Mouse (Mus musculus): ENCODE measurements around the gene Gm20379.
A peak's percentile ranks its signal among the peaks of the same experiment; 100 is the strongest.

Gm20379 gene

DNA sequence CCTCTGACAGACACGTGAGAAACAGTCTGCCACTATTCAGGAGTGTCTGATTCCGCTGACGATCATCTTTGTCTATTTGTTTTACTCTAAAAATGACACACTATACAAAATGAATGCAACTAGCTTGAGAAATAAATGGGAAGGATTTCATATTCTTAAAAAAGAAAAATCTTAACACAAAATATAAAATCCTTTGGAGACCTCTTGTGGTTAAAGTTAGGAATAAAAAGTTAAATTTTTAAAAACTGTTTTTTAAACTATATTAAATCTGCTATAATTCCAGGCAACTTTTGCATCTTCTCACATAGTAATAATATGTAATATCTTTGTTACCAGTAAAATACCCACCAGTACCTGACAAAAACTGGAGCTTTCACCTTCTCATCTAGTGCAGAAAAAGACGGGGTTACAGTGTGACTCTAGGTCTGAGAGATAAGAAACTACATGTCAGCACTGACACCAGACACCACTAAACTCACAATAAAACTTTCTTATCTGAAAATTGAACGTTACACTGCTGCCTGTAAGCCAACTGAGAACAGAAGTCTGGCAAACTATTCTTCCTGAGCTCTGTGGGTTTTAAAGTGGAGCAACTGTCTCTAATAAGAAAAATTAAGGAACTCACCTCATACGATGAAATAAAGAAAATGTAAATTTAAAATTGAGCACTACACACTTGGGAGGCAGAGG is 32.1 kb downstream of the Gm20379 start:
- DNase-seq = no peak

GRCm38 (mm10) chr13:92339787-92340186 is 34.0 kb downstream of the Gm20379 start:
- no peak for DNase-seq

GRCm38 (mm10) chr13:92344033-92344432 is 38.3 kb downstream of the Gm20379 start:
- no peak for DNase-seq

- no peak for DNase-seq
Measured at GRCm38 (mm10) chr13:92346338-92346737, 40.6 kb downstream of the Gm20379 start.

DNA sequence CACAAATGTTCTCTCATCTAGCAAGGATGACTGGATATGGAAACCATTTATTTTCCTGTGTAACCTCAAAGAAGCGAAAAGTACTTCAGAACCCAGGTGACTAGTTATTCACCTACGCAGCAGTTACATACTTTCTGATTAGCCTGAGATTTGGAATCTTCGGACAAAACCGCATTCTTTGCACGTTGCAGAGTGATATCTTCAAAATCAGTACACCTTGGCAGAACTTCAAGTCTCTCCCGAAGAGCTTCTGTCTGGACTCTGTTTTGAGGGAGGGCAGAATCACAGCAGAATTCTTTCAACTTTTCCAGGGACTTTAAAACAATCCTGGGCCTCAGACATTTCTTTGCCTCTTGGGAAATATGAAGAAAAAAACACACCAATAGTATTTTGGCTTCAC is 45.3 kb downstream of the Gm20379 start:
- no peak for DNase-seq

- DNase-seq = no peak
Measured at GRCm38 (mm10) chr13:92353956-92354355, 48.2 kb downstream of the Gm20379 start.

GRCm38 (mm10) chr13:92354456-92355271 is 48.9 kb downstream of the Gm20379 start, which contains the start of the genes Dhfr and Msh3:
Dhfr (plus strand) TSS chr13:92354726.
Msh3 (minus strand) TSS chr13:92355003.
- peak; percentile 100 for DNase-seq

DNA sequence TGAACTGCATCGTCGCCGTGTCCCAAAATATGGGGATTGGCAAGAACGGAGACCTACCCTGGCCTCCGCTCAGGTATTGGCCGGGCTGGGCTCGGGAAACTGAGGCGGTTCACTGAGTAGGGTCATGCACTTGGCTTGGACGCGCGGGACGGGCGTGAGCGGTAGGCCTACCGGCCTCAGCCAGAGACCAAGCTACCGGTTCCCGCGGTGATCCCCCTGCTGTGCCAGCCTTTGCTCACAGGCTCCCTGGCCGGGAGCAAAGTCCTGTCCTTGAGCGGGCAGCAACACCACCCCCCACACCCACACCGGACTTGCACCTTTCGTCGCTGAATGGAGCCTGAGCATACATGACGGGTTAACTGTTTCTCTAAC is 49.5 kb downstream of the Gm20379 start:
- no peak for DNase-seq

DNA sequence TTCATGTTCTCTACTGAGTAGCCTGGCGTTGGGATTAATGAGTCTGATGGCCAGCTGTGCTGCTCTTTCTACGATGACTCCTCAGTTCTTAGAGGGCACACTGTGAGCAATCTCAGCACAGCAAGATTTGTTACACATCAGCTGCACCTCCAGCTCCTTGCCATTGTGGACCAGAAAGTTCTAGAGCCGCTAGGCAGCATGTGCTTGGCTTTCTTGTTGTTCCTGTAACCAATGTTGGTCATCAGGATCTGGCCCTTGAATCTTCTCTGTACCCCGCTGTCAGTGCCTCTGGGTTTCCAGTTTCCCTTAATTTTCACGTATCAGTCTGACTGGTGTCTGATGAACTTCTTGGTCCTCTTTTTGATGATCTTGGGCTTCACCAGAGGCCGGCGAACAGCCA is 50.6 kb downstream of the Gm20379 start:
- DNase-seq = no peak

Data from liver (tissue).